Mouse (Mus musculus): ENCODE results near the gene Sema6c. TPM values are rescaled to one million over a fixed set of nuclear protein-coding genes. Genes with fewer than 3 reads are reported as not detected.
"Not testable (repeated sequence)": the region's sequence is repeated elsewhere in the genome, so short reads cannot be mapped to it uniquely, and the experiment has no call there.

Sema6c gene
- polyA plus RNA-seq, 1 experiment from 2014 or later = 2.9 TPM

GRCm38 (mm10) chr3:95124246-95124645, 36.0 kb upstream of the Sema6c start, which contains the start of gene Tmod4:
Gene Tmod4 (plus strand): TSS chr3:95124476.
- DNase-seq (ENCODE audit: low spot score) = peak; percentile 56
- peaks cover 5% of the 10 kb centered on the region; the same call in 1 of the 2 replicates for H3K4me1 ChIP-seq (replicated peaks; ENCODE audit: insufficient read depth, low read length)
- ATAC-seq (replicated peaks; ENCODE audit: low FRiP score, low read depth) = no peak; the same call in 1 of the 2 replicates
- peak; percentile 64 for TF ChIP-seq CTCF (IDR thresholded peaks at IDR 0.05; ENCODE audit: low read depth)
- 36% methylated on average over 6 of the region's 6 CpGs for WGBS
- H3K27ac ChIP-seq = no peak within 1 kb of the TSS; the same call in 1 of the 2 replicates
- no peaks in the 10 kb centered on the region for H3K9me3 ChIP-seq (replicated peaks; ENCODE audit: low read length)
- H3K36me3 ChIP-seq (ENCODE audit: insufficient read depth, low read length) = peaks cover 31% of the 10 kb centered on the region
- H3K4me3 ChIP-seq (replicated peaks; ENCODE audit: low read depth, low read length) = no peak within 1 kb of the TSS
- peak within 1 kb of the TSS; percentile 23; the same call in 1 of the 2 replicates for H3K9ac ChIP-seq (ENCODE audit: low read depth, low read length)
- H3K27me3 ChIP-seq (ENCODE audit: insufficient read depth, low read length) = no peaks in the 10 kb centered on the region
- no peak within 1 kb of the TSS for H3K4me2 ChIP-seq (ENCODE audit: low read length)

- Histone ChIP-seq H3K4me1 (replicated peaks; ENCODE audit: insufficient read depth, low read length) (peaks cover 5% of the 10 kb centered on the region; the same call in 1 of the 2 replicates), H3K4me2 (ENCODE audit: low read length) (no peak overlapping the region), H3K36me3 (ENCODE audit: insufficient read depth, low read length) (peaks cover 24% of the 10 kb centered on the region), H3K27ac (no peak overlapping the region; the same call in 1 of the 2 replicates), H3K27me3 (ENCODE audit: insufficient read depth, low read length) (no peaks in the 10 kb centered on the region), H3K9ac (ENCODE audit: low read depth, low read length) (peak overlapping the region; percentile 23; the same call in 1 of the 2 replicates), H3K9me3 (replicated peaks; ENCODE audit: low read length) (no peaks in the 10 kb centered on the region), H3K4me3 (replicated peaks; ENCODE audit: low read depth, low read length) (no peak overlapping the region)
- DNase-seq (ENCODE audit: low spot score) (peak; percentile 35), ATAC-seq (replicated peaks; ENCODE audit: low FRiP score, low read depth) (no peak)
- TF ChIP-seq CTCF (IDR thresholded peaks at IDR 0.05; ENCODE audit: low read depth) = no peak
- WGBS = 32% methylated on average over 5 of the region's 5 CpGs
Observed at GRCm38 (mm10) chr3:95124972-95125371, 35.3 kb upstream of the Sema6c start.

- Histone ChIP-seq H3K36me3 (ENCODE audit: insufficient read depth, low read length) (0 out of 2 replicates have a peak, but pooled peaks cover 4% of the 10 kb centered on the region), H3K27ac (0 out of 2 replicates have a peak overlapping the region, but pooled peaks have one; percentile 13), H3K27me3 (ENCODE audit: insufficient read depth, low read length) (no peaks in the 10 kb centered on the region), H3K4me3 (replicated peaks; ENCODE audit: low read depth, low read length) (no peak overlapping the region), H3K9ac (ENCODE audit: low read depth, low read length) (no peak overlapping the region; the same call in 1 of the 2 replicates), H3K4me2 (ENCODE audit: low read length) (0 out of 2 replicates have a peak overlapping the region, but pooled peaks have one; percentile 5), H3K4me1 (replicated peaks; ENCODE audit: insufficient read depth, low read length) (peaks cover 11% of the 10 kb centered on the region), H3K9me3 (replicated peaks; ENCODE audit: low read length) (no peaks in the 10 kb centered on the region)
- TF ChIP-seq CTCF (IDR thresholded peaks at IDR 0.05; ENCODE audit: low read depth) = no peak
- WGBS = 14% methylated on average over 6 of the region's 6 CpGs
- peak; percentile 71 for DNase-seq (ENCODE audit: low spot score)
- no peak; the same call in 1 of the 2 replicates for ATAC-seq (replicated peaks; ENCODE audit: low FRiP score, low read depth)
Observed at GRCm38 (mm10) chr3:95129226-95129651, 31.0 kb upstream of the Sema6c start.

DNA sequence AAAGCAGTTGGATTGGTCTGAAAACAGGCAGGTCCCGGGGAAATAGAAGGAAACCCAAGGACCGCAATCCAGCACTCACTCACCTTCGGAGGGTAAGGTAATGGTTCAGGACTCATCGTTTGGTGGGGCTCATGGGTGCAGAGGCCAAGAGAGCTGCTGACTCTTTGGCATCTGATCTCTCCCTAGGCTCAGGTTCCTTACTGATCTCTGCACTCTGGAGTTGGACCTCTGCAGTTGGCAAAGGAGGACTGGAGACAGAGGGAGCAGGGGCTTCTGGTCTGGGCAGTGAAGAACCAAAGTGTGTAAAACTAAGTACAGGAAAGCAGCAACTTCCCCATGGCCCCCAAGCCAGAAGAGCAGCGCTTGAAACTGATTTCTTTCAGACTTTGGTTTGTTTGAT, 30.2 kb upstream of the Sema6c start:
- Histone ChIP-seq H3K9me3 (replicated peaks; ENCODE audit: low read length) (no peaks in the 10 kb centered on the region), H3K4me1 (replicated peaks; ENCODE audit: insufficient read depth, low read length) (peaks cover 8% of the 10 kb centered on the region), H3K27ac (0 out of 2 replicates have a peak overlapping the region, but pooled peaks have one; percentile 20), H3K4me3 (replicated peaks; ENCODE audit: low read depth, low read length) (no peak overlapping the region), H3K4me2 (ENCODE audit: low read length) (no peak overlapping the region), H3K36me3 (ENCODE audit: insufficient read depth, low read length) (0 out of 2 replicates have a peak, but pooled peaks cover 4% of the 10 kb centered on the region), H3K9ac (ENCODE audit: low read depth, low read length) (no peak overlapping the region), H3K27me3 (ENCODE audit: insufficient read depth, low read length) (no peaks in the 10 kb centered on the region)
- ATAC-seq (replicated peaks; ENCODE audit: low FRiP score, low read depth) (no peak), DNase-seq (ENCODE audit: low spot score) (no peak)
- no peak for TF ChIP-seq CTCF (IDR thresholded peaks at IDR 0.05; ENCODE audit: low read depth)
- WGBS = 43% methylated on average over 5 of the region's 5 CpGs

DNA sequence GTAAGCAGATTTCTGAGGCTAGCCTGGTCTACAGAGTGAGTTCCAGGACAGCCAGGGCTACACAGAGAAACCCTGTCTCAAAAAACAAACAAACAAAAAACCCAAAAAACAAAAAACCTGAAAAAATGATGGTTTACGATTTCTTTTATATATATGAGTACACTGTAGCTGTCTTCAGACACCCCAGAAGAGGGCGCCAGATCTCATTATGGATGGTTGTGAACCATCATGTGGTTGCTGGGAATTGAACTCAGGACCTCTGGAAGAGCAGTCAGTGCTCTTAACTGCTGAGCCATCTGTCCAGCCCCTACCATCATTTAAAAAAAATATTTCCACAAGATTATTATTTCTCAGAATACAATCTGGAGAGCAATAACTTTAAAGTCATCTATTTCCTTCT, 27.9 kb upstream of the Sema6c start:
- H3K4me1 ChIP-seq (replicated peaks; ENCODE audit: insufficient read depth, low read length) = peaks cover 12% of the 10 kb centered on the region
- H3K36me3 ChIP-seq (ENCODE audit: insufficient read depth, low read length); ATAC-seq (replicated peaks; ENCODE audit: low FRiP score, low read depth); H3K9ac ChIP-seq (ENCODE audit: low read depth, low read length); H3K4me2 ChIP-seq (ENCODE audit: low read length); H3K9me3 ChIP-seq (replicated peaks; ENCODE audit: low read length); H3K27me3 ChIP-seq (ENCODE audit: insufficient read depth, low read length); H3K4me3 ChIP-seq (replicated peaks; ENCODE audit: low read depth, low read length); DNase-seq (ENCODE audit: low spot score); H3K27ac ChIP-seq: not testable (repeated sequence)
- 86% methylated on average over 2 of the region's 2 CpGs for WGBS
- TF ChIP-seq CTCF (IDR thresholded peaks at IDR 0.05; ENCODE audit: low read depth) = peak; percentile 42

- Histone ChIP-seq H3K27me3 (ENCODE audit: insufficient read depth, low read length) (no peaks in the 10 kb centered on the region), H3K9me3 (replicated peaks; ENCODE audit: low read length) (no peaks in the 10 kb centered on the region), H3K27ac (0 out of 2 replicates have a peak overlapping the region, but pooled peaks have one; percentile 72), H3K4me3 (replicated peaks; ENCODE audit: low read depth, low read length) (peak overlapping the region; percentile 46), H3K4me1 (replicated peaks; ENCODE audit: insufficient read depth, low read length) (peaks cover 12% of the 10 kb centered on the region), H3K36me3 (ENCODE audit: insufficient read depth, low read length) (0 out of 2 replicates have a peak, but pooled peaks cover 4% of the 10 kb centered on the region), H3K4me2 (ENCODE audit: low read length) (peak overlapping the region; percentile 67), H3K9ac (ENCODE audit: low read depth, low read length) (peak overlapping the region; percentile 63)
- ATAC-seq (replicated peaks; ENCODE audit: low FRiP score, low read depth) (no peak), DNase-seq (ENCODE audit: low spot score) (no peak)
- no peak for TF ChIP-seq CTCF (IDR thresholded peaks at IDR 0.05; ENCODE audit: low read depth)
- WGBS = 58% methylated on average over 11 of the region's 11 CpGs
Observed at GRCm38 (mm10) chr3:95133176-95133575, 27.1 kb upstream of the Sema6c start.

Measured in kidney, postnatal 0 days (tissue).